Mouse (Mus musculus) olfactory bulb, adult 2 months (tissue): ENCODE results near the gene Ccdc3. TPM values are rescaled to one million over a fixed set of nuclear protein-coding genes. Genes with fewer than 3 reads are reported as not detected.
"Not testable (repeated sequence)": the region's sequence is repeated elsewhere in the genome, so short reads cannot be mapped to it uniquely, and the experiment has no call there.

ENCODE experiments used
- H3K27ac ChIP-seq: fragments of 200-500 bp; 2 replicates; pipeline ENCODE4 v1.5.1; 2012; ENCODE audit warnings: low read depth, low read length; ENCODE audit not compliant: insufficient read depth
- H3K4me1 ChIP-seq: fragments of 200-500 bp; 2 replicates; pipeline ENCODE4 v1.6.1; 2012; ENCODE audit warnings: low read length; ENCODE audit not compliant: control insufficient read depth, insufficient read depth
- H3K4me3 ChIP-seq: fragments of 200-500 bp; 2 replicates; pipeline ENCODE4 v1.5.1; 2012; ENCODE audit warnings: mild to moderate bottlenecking, low read depth, low read length, moderate library complexity; ENCODE audit not compliant: insufficient read depth
- CTCF ChIP-seq: fragments of 200-500 bp; IDR thresholded peaks from 2 replicates; pipeline ENCODE4 v1.5.1; 2012; ENCODE audit warnings: low read depth, mild to moderate bottlenecking, low read length, moderate library complexity; ENCODE audit not compliant: insufficient read depth
- POLR2A ChIP-seq: fragments of 200-500 bp; IDR thresholded peaks from 2 replicates; pipeline ENCODE4 v1.6.1; 2012; ENCODE audit warnings: mild to moderate bottlenecking, low read depth, low read length, moderate library complexity; ENCODE audit not compliant: insufficient read depth
- WGBS: fragments of 180-500 bp; shearing (Covaris S2); methylation state at CpG from one replicate; pipeline ENCODE4 v1.1.7; 2018; 5-methylcytosine and 5-hydroxymethylcytosine counted together
- polyA plus RNA-seq: library from polyadenylated mRNA; stranded (reverse); fragments of >200 nt; gene quantifications from 2 replicates; pipeline ENCODE4 v1.2.4, GENCODE M21; 2012; ENCODE audit warnings: low replicate concordance; ENCODE audit not compliant: missing spikeins, insufficient read depth, insufficient read length

Gene Ccdc3
- polyA plus RNA-seq, 1 experiment: not detected

DNA sequence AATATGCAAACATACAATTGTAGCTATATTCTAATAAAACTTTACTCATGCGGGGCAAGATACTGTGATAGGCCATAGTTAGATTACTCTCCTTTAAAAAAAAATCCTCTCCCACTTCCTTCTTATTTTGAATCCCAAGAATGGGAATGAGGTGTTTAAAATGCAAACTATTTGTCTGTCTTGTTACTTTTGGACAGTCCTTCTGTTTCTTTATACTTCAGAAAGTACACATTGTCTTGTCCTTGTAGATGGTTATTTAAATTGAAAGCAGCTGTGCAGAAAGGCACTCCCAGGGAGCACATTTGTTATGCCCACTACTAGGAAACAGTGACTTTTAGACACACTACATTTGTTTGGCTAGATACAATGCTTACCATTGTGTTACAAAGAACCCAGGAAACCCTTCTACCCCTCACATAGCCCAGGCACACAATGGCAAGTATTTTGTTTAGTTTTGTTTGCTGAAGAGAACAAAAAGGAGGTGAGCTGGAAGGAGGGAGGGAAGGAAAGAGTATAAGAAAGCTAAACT lies 82.3 kb downstream of the Ccdc3 start:
- TF ChIP-seq CTCF: no peak
- no peak for TF ChIP-seq POLR2A
- Histone ChIP-seq H3K4me3 (no peak overlapping the region), H3K4me1 (no peaks in the 10 kb centered on the region), H3K27ac (no peak overlapping the region)
- 82% methylated on average over 1 of the region's 1 CpGs for WGBS

DNA sequence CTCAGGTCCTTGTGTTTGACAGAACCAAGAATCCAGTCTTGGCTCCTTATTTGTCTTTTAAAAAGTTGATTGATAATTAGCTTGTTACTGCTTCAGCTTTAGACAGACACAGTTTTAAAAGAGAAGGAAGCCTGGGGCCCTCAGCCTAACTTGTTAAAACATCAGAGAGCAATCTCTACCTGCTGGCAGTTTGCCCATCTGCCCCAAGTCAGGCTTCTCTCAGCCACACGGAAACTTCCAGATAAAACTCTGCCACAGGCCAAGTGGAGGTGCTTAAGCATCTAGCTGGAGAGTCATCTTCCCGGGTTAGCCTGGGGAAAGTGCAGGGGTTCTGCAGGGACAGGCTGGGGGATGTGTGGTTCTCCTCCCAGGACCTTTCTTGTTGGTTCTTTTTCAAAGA lies 85.0 kb downstream of the Ccdc3 start:
- TF ChIP-seq POLR2A (no peak), CTCF (no peak)
- 68% methylated on average over 2 of the region's 2 CpGs for WGBS
- H3K4me3 ChIP-seq: no peak overlapping the region
- no peak overlapping the region for H3K27ac ChIP-seq
- H3K4me1 ChIP-seq: no peaks in the 10 kb centered on the region

DNA sequence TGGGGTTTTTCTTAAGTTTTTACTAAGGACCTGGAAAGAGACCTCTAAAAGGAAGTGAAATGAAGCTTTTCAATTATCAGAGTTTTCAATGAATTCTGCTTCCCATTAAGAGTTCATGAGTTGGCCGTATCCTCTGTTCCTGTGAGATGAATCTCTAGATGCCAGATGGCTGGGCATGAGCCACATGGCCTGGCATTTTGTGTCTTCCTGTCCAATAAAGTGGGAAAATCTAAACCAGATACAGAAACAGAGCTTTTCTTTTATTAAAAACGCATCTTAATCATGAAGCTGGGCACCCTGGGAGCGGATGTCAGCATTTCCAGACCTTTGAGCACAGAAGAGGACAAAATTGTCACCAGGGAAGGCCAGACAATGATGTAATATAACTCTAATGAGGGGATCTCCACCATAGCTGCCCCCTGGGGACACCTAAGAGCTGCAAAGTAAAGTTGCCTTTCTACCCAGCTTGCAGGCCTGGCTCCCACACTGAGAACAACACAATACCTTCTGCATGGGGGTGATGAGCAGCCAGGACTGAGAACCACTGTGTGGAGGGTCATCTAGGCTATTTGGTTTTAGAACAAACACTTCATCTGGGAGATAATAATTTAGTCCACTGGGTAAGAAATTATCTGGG lies 99.4 kb downstream of the Ccdc3 start:
- TF ChIP-seq CTCF (no peak), POLR2A (no peak)
- WGBS: 86% methylated on average over 3 of the region's 3 CpGs
- Histone ChIP-seq H3K4me1 (no peaks in the 10 kb centered on the region; the same call in 1 of the 2 replicates), H3K27ac (no peak overlapping the region), H3K4me3 (no peak overlapping the region)

DNA sequence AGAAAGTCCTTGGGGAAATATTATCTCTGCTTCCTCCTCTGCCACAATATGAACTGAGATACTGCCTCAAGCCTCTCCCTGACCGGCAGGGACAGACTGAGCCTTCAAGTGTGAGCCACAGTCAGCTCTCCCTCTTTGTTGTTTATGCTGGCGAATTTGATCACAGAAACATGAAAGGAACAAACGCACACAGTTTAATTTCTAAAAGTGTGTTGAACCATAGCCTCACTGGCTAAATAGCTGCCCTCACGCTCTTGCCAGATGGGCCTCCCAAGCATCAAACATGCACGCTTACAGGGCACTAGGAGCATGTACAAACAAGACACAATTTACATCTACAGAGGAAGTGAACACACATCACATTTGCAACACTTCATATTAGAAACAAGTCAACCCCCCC lies 100.3 kb downstream of the Ccdc3 start:
- Histone ChIP-seq H3K4me1 (no peaks in the 10 kb centered on the region; the same call in 1 of the 2 replicates), H3K4me3 (no peak overlapping the region), H3K27ac (no peak overlapping the region)
- TF ChIP-seq CTCF: no peak
- TF ChIP-seq POLR2A: no peak
- WGBS: 84% methylated on average over 5 of the region's 5 CpGs

DNA sequence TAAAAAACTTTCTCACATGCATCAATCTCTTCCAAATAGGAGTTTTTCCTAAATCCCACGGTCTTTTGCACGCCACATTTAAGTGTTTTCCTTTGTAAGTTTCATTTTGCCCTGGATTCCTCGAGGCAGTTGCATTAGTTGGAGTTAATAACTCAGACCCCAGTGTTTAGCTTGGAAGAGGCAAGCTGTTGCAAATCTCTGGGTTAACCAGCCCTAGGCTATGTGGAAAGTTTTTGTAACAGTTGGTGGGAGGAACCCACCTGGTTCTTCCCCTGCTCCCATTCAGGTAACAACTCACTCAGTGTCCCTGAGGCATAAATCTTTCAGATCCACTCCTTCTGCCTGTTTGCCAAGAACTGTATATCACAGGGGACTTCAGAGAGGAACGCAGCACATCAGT lies 101.9 kb downstream of the Ccdc3 start:
- no peaks in the 10 kb centered on the region; the same call in 1 of the 2 replicates for H3K4me1 ChIP-seq
- no peak overlapping the region for H3K27ac ChIP-seq
- TF ChIP-seq CTCF: no peak
- no peak for TF ChIP-seq POLR2A
- H3K4me3 ChIP-seq: no peak overlapping the region
- 85% methylated on average over 4 of the region's 4 CpGs for WGBS

DNA sequence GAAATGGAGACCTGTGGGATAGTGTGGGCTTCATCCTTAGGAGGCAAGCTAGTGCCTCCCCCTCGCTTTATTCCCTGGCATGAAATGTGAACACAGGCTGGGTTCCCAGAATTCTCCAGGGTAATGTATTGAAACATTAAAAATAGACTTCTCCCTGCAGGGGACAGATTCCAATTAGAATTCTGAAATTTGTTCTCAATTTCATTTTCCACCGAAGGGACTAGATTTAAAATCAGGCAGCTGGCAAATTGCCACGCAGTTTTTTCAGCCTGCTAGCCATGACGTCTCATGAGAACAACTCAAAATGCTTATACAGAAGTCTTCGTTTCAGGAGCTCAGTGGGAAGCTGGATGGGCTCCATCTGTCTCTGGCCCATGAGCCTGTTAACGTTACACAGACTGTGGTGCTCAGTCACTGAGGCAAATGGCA lies 103.9 kb downstream of the Ccdc3 start:
- H3K27ac ChIP-seq: no peak overlapping the region
- no peak overlapping the region for H3K4me3 ChIP-seq
- WGBS: 27% methylated on average over 6 of the region's 6 CpGs
- no peaks in the 10 kb centered on the region; the same call in 1 of the 2 replicates for H3K4me1 ChIP-seq
- TF ChIP-seq CTCF (no peak), POLR2A (no peak)

DNA sequence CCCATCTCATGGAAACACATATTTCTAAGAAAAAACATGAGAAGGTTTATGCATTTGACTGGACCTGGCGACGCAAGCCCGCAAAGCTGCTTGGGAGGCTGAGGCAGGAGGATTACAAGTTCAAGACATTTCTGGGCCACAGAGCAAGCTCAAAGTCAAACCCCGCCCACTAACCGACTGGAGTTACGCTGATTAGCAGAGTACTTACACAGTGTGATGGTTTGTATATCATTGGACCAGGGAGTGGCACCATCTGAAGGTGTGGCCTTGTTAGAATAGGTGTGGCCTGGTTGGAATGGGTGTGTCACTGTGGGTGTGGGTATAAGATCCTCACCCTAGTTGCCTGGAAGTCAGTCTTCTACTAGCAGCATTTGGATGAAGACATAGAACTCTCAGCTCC lies 111.6 kb downstream of the Ccdc3 start:
- not testable (repeated sequence) for H3K4me1 ChIP-seq, H3K27ac ChIP-seq, H3K4me3 ChIP-seq
- 94% methylated on average over 6 of the region's 6 CpGs for WGBS

DNA sequence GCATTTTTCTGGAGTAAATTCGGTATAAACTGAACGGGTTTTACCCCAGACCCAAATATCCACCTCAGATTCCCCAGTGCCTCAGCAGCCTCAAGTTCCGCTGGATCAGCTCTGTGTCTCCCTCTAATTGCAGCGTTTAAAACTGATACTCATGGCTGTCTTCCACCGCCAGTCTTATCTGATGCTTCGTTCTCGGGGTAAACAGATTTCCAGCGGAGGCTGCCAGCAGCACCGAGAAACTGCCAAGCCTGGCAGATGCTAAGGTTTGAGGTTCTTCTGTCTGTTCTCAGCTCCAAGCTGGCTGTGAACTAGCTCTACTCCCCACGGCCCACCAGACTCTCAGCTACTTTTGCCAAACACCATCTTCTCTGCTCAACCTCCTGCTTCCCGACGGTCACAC lies 112.4 kb downstream of the Ccdc3 start:
- TF ChIP-seq POLR2A (no peak), CTCF (no peak)
- H3K4me1 ChIP-seq: peaks cover 4% of the 10 kb centered on the region; the same call in 1 of the 2 replicates
- no peak overlapping the region for H3K4me3 ChIP-seq
- WGBS: 32% methylated on average over 12 of the region's 12 CpGs
- H3K27ac ChIP-seq: no peak overlapping the region

DNA sequence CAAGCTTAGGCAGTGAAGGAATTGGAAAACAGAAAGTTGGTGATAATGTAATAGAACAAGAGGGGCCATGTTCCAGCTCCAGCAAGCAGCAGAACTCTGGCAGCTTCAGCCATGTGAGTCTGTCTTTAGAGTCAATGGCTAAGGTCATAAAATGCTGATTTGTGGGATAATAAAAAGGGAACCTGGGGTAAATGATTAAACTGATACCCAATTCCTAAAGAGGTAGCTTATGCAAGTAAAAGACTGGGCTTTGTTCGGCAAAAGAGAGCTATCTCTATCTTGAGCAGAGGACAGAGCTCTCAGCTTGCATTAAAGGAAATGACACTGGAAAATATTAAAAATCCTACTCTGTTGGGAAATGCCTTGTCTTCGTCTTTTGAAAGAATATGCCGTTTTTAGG lies 120.7 kb downstream of the Ccdc3 start:
- TF ChIP-seq POLR2A: no peak
- TF ChIP-seq CTCF: no peak
- Histone ChIP-seq H3K4me3 (no peak overlapping the region), H3K27ac (no peak overlapping the region), H3K4me1 (no peaks in the 10 kb centered on the region)
- 97% methylated on average over 3 of the region's 3 CpGs for WGBS
